Mouse (Mus musculus) neural tube, embryonic 14.5 days (tissue): ENCODE results near the gene Ikzf1. TPM values are rescaled to one million over a fixed set of nuclear protein-coding genes. Genes with fewer than 3 reads are reported as not detected.

Source experiments
- ATAC-seq: fragments of 200-750 bp; cut with Nextera tagmentation; 2 replicates; pipeline ENCODE4 v1.8.0; 2017; ENCODE audit warnings: low read depth, mild to moderate bottlenecking, moderate TSS enrichment, moderate library complexity
- H3K27ac ChIP-seq: fragments of 300-500 bp; sonication (generic); 2 replicates; pipeline ENCODE4 v1.5.1; 2014; ENCODE audit warnings: low read depth, mild to moderate bottlenecking, control low read depth, low read length, moderate library complexity, mixed read lengths
- H3K27me3 ChIP-seq: fragments of 300-500 bp; sonication (generic); 2 replicates; pipeline ENCODE4 v1.6.1; 2014; ENCODE audit warnings: low read length; ENCODE audit not compliant: control insufficient read depth, insufficient read depth
- H3K36me3 ChIP-seq: fragments of 300-500 bp; sonication (generic); 2 replicates; pipeline ENCODE4 v1.6.1; 2014; ENCODE audit warnings: low read length, mixed read lengths; ENCODE audit not compliant: control insufficient read depth, insufficient read depth
- H3K4me1 ChIP-seq: fragments of 300-500 bp; sonication (generic); 2 replicates; pipeline ENCODE4 v1.6.1; 2014; ENCODE audit warnings: low read length; ENCODE audit not compliant: control insufficient read depth, insufficient read depth
- H3K4me2 ChIP-seq: fragments of 300-500 bp; sonication (generic); 2 replicates; pipeline ENCODE4 v1.6.1; 2014; ENCODE audit warnings: mild to moderate bottlenecking, low read depth, low read length, control low read depth
- H3K4me3 ChIP-seq: fragments of 300-500 bp; sonication (generic); 2 replicates; pipeline ENCODE4 v1.5.1; 2014; ENCODE audit warnings: low read depth, low read length, control low read depth, mixed read lengths
- H3K9ac ChIP-seq: fragments of 300-500 bp; sonication (generic); replicated peaks from 2 replicates; pipeline ENCODE4 v1.6.1; 2014; ENCODE audit warnings: low read depth, mild to moderate bottlenecking, control low read depth, low read length, mixed read lengths
- H3K9me3 ChIP-seq: fragments of 300-500 bp; sonication (generic); 2 replicates; pipeline ENCODE4 v1.6.1; 2016; ENCODE audit warnings: low read length; ENCODE audit not compliant: control insufficient read depth
- WGBS: fragments of 180-500 bp; shearing (Covaris S2); extraction: QIAGEN DNeasy Blood & Tissue Kit; methylation state at CpG from one replicate; pipeline ENCODE4 v1.1.7; 2014; 5-methylcytosine and 5-hydroxymethylcytosine counted together
- polyA plus RNA-seq: library from polyadenylated mRNA; unstranded; fragments of >200 nt; fragmentation: Nextera tagmentation; extraction: Ambion mirVana; gene quantifications from 2 replicates; pipeline ENCODE4 v1.2.1, GENCODE M21; 2014

Gene Ikzf1
- polyA plus RNA-seq, 1 experiment from 2014 or later, result 0.35 TPM

DNA sequence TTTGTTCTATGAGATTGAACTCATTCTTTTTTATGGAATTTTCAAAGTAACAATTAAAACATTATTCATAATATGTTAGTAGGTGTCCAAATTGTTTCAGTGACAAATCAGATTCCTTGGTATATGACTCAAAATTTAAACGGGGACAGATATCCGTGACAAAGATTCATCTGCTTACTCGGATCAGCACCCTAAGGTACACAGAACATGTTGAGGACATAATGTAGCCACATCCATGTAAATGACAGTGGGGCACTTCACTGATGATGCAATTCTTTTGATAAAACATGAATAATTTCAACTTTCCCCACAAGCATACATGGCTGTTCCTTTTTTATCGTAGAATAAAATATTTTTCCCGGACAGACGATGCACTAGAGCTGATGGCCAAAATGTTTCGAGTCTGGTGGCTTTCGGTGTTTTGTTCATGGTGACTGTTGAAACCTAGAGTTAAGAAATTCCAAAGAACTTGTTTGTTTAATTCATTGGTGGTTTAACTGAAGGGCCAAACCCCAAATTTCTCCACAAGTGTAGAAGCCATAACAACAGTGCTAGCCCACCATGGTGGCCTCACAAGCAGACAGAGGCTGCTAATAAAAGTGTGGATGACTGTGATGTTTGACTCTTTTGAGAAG, 2.9 kb downstream of the Ikzf1 start:
- no peaks in the 10 kb centered on the region for H3K36me3 ChIP-seq
- no peak overlapping the region for H3K4me2 ChIP-seq
- no peak overlapping the region for H3K9ac ChIP-seq
- WGBS, result 90% methylated on average over 8 of the region's 8 CpGs
- no peak overlapping the region for H3K27ac ChIP-seq
- ATAC-seq, result no peak
- no peaks in the 10 kb centered on the region for H3K9me3 ChIP-seq
- peaks cover 9% of the 10 kb centered on the region; the same call in 1 of the 2 replicates for H3K4me1 ChIP-seq
- H3K27me3 ChIP-seq, result peaks cover 34% of the 10 kb centered on the region
- H3K4me3 ChIP-seq, result no peak overlapping the region

DNA sequence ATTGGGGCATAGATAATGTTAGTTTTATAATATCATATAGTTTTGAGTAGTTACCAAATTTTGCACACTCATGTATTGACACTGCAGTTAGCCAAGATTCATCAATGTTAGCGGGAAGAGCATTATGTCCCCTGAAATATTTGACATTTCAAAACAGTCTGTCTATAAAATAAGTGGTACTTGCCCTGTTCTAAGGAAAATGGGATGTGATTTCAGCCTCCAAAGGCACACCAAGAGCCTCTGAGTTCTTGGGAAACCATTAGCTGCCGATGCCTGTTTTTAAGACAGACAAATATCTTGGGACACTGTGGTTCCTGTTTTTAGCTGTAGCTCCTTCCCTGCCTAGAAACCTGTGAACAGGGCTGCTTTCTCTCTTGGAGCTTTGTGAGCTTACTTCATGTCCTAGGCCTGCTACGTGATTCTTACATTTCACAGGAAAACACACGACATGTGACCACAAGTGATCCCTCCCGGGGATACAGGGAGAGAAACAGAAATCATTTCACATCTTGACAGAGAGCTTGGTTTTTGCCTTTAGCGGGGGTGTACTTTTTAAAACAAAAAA, 4.0 kb downstream of the Ikzf1 start:
- Histone ChIP-seq H3K27me3 (peaks cover 34% of the 10 kb centered on the region), H3K4me1 (peaks cover 9% of the 10 kb centered on the region; the same call in 1 of the 2 replicates), H3K4me3 (no peak overlapping the region), H3K27ac (no peak overlapping the region), H3K4me2 (no peak overlapping the region), H3K36me3 (no peaks in the 10 kb centered on the region), H3K9ac (no peak overlapping the region), H3K9me3 (no peaks in the 10 kb centered on the region)
- ATAC-seq, result no peak
- 87% methylated on average over 6 of the region's 6 CpGs for WGBS

DNA sequence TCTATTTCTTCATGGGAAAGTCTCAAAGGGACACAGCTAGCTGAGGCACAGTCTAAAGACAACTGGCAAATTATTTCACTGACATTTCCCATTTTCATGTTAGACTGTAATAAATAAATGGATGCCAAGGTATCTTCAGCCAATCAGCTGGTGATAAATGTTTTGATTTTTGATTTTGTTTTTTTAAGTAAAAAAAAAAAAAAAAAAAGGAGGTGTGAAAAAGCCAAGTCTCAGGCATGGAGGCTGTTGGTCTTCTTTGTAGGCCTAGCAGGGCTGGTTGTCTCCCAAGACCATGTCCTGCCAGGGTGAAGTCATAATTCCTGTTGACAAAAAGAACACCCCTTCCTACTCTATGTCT, 4.9 kb downstream of the Ikzf1 start:
- H3K4me1 ChIP-seq, result peaks cover 9% of the 10 kb centered on the region; the same call in 1 of the 2 replicates
- no peak overlapping the region for H3K9ac ChIP-seq
- no peaks in the 10 kb centered on the region for H3K9me3 ChIP-seq
- H3K36me3 ChIP-seq, result no peaks in the 10 kb centered on the region
- ATAC-seq, result no peak
- H3K27ac ChIP-seq, result no peak overlapping the region
- no peak overlapping the region for H3K4me3 ChIP-seq
- no peak overlapping the region for H3K4me2 ChIP-seq
- peaks cover 29% of the 10 kb centered on the region for H3K27me3 ChIP-seq

DNA sequence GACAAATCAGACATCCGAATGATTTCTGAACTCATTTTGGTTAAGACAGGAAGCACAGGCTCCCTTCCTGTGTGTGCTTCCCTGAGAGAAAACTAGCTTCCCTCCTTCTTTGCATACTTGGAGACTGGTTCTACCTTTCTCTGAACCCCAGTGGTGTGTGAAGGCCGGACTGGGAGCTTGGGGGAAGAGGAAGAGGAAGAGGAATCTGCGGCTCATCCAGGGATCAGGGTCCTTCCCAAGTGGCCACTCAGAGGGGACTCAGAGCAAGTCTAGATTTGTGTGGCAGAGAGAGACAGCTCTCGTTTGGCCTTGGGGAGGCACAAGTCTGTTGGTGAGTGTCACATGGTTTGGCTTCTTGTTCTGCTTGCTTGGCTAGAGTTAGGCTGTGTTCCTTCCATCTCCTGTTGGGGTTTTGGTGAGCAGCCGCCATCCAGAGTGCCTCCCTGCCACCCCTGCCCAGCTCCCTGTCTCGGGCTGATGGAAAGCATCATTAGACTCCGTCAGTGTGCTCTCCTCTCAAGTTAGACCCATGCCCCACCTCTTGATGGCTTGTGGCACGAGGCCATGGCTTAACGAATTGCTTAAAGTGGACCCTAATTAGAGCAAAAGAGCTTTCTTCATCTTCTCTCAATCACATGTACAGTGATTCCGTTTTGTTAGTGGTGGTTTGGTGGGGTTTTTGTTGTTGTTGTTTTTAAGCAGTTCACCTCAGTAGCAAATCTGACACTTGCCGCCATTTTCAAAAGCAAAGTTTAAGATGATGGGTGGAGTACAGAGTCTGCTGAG, 5.4 kb downstream of the Ikzf1 start:
- no peak for ATAC-seq
- Histone ChIP-seq H3K4me3 (no peak overlapping the region), H3K4me1 (peaks cover 9% of the 10 kb centered on the region; the same call in 1 of the 2 replicates), H3K9me3 (no peaks in the 10 kb centered on the region), H3K27me3 (peaks cover 23% of the 10 kb centered on the region), H3K27ac (no peak overlapping the region), H3K4me2 (no peak overlapping the region), H3K9ac (no peak overlapping the region), H3K36me3 (no peaks in the 10 kb centered on the region)
- WGBS, result 81% methylated on average over 11 of the region's 11 CpGs

DNA sequence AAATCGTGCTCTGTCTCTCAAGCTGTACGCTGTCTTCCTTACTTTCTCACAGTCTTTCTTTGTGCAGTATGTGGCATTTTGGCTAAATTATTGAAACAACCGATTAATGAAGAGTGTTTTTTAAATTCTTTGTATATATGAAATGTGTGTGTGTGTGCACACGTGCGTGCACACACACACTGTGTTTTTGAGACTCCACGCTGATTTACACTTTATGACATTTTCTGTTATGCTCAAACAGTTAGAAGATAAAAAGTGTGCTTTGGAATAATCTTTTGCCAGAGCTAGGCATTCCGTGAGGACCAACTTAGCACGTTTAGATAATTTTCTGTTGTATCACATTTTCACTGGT, 6.0 kb downstream of the Ikzf1 start:
- Histone ChIP-seq H3K27ac (no peak overlapping the region), H3K4me3 (no peak overlapping the region), H3K4me1 (peaks cover 9% of the 10 kb centered on the region; the same call in 1 of the 2 replicates), H3K27me3 (peaks cover 17% of the 10 kb centered on the region), H3K9ac (no peak overlapping the region), H3K36me3 (no peaks in the 10 kb centered on the region), H3K4me2 (no peak overlapping the region), H3K9me3 (no peaks in the 10 kb centered on the region)
- WGBS, result 96% methylated on average over 8 of the region's 8 CpGs
- ATAC-seq, result no peak

DNA sequence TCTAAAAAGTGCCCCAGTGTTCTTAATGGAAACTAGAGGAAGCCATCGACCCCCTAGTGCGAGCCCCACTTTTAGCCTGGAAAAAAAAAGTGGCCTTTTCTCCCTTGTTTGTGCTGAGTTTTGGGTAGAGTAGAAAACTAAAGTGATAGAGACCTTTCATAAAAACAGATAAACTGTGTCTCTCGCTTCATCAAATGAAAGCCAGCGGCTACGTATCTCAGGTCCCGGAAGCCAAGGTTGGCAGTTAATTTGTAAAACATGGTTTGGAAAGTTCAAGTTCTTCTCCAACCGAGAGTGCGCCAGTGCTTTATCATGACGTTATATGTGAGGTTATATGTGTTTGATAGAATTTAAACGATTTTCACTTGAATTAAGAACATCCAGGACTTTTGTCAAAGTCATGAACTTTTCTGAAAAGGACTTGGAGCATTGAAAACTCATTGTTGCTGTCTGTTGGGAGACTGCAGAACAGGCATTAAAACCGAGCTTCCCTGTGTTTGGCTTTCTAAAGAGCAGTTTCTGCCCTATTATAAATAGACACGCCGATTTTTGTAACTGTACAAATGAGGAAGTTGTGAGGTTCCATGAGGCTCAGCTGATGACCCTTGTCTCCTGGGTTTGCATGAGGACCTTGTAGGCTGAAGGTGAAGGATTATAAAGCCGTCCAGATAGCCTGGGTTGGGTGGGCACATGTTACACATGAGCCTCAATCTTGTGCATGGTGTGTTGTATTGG, 6.7 kb downstream of the Ikzf1 start:
- Histone ChIP-seq H3K9ac (no peak overlapping the region), H3K4me2 (no peak overlapping the region), H3K27me3 (peaks cover 11% of the 10 kb centered on the region; the same call in 1 of the 2 replicates), H3K4me3 (no peak overlapping the region), H3K36me3 (no peaks in the 10 kb centered on the region), H3K4me1 (peaks cover 3% of the 10 kb centered on the region; the same call in 1 of the 2 replicates), H3K9me3 (no peaks in the 10 kb centered on the region), H3K27ac (no peak overlapping the region)
- 91% methylated on average over 14 of the region's 14 CpGs for WGBS
- no peak for ATAC-seq

DNA sequence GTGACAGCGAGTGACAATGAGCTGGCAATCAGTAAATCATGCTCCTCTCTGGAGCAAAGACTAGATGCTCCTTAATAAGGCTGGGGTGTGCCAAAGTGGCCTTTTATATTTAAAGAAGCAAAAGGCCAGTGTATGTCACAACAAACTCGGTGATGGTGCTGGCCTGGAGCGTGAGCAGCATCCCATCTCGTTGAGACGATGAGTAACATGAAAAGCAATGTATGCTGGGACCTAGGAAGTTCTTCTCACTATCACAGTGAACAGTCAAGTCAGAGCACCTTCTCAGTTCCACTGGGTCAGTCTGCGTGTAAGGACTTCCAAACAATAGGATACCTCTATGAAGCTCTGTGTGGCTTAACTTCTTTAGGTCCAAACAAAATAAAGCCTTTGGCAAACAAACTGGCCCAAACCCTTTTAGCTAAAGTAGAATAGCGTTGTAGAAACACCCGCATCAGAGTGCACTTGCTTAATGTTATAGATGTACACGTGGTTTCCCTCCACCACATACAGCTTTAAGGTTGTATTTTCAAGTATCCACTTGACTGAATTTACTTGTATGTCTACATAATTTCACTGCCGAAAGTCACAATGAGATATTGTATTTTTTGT, 7.9 kb downstream of the Ikzf1 start:
- Histone ChIP-seq H3K27ac (no peak overlapping the region), H3K4me3 (no peak overlapping the region), H3K36me3 (no peaks in the 10 kb centered on the region), H3K27me3 (peaks cover 4% of the 10 kb centered on the region; the same call in 1 of the 2 replicates), H3K4me2 (no peak overlapping the region), H3K4me1 (no peaks in the 10 kb centered on the region), H3K9me3 (no peaks in the 10 kb centered on the region), H3K9ac (no peak overlapping the region)
- 93% methylated on average over 10 of the region's 10 CpGs for WGBS
- ATAC-seq, result no peak

DNA sequence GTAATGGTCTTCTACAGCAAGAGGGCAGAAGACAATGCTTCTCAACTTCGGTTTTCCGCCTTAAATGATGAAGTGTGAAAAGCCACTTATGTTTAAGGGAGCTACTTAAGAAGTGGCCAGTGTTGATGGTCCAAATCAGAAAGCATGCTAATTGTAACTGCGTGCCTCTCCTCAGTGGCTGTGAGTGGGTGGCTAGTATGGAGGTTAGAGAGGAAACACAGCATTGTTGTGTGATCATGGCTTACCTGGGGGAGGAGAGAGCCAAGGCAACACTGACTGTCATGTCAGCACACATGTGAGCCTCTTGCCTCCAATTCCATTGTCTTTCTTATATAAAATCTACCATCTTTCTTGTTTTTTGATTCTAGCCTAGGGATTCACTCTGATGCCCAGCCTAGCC, 8.6 kb downstream of the Ikzf1 start:
- ATAC-seq, result no peak
- Histone ChIP-seq H3K27me3 (no peaks in the 10 kb centered on the region), H3K9ac (no peak overlapping the region), H3K27ac (no peak overlapping the region), H3K4me3 (no peak overlapping the region), H3K9me3 (no peaks in the 10 kb centered on the region), H3K4me1 (no peaks in the 10 kb centered on the region), H3K36me3 (no peaks in the 10 kb centered on the region), H3K4me2 (no peak overlapping the region)
- 87% methylated on average over 3 of the region's 3 CpGs for WGBS
